Mouse (Mus musculus): ENCODE measurements around the gene Angpt4.

DNA sequence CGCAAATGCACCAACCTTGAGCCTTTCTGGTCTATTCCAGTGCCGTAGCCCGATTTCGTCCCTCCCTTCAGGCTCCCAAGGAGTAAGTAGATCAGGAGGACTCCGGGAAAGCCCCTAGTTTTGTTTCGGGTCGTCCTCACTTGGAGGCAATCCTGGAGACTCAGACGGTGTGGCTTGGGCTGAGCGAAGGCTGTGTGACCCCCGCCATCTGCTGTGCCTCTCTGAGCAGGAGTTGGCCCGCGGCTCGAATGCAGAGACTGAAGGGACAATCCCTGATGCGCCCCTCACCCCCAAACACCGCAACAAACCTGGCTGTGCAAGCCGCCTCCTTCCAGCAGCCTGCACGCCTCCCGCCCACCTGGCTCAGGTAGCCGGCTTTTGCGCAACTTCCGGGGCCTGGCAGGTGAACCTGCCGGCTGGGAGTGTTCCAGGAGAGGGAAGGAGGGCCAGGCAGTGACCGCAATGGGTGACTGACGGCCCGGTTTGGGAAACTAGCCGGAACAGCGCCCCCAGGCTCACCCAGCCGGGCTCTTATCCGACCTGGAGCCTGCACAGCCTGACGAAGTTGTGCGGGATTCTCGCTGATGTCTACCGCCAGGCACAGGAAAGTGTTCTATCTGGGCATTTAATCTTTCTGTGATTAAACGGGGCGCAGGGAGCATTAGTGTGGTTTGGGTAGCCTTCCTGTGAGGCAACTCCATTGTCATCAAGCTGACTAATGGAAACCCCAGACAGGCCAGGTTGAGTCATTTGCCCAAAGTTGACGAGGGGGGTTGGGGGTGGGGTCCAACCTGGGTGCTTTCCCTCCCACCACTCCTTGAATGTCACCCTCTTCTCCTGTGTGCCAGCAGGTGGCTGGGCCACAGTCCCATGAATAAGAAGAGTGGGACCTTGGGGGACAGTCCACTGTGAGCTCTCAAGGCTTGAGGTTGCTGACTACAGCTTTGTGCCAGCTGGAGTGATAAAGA, 62.9 kb downstream of the Angpt4 start:
- TF ChIP-seq POLR2A (IDR thresholded peaks at IDR 0.05; ENCODE audit: extremely low read depth, insufficient read depth, low read length) (no peak), CTCF (IDR thresholded peaks at IDR 0.05; ENCODE audit: extremely low read depth, insufficient read depth, low read length) (no peak)
